Mouse (Mus musculus): ENCODE data around the gene Sned1.

DNA sequence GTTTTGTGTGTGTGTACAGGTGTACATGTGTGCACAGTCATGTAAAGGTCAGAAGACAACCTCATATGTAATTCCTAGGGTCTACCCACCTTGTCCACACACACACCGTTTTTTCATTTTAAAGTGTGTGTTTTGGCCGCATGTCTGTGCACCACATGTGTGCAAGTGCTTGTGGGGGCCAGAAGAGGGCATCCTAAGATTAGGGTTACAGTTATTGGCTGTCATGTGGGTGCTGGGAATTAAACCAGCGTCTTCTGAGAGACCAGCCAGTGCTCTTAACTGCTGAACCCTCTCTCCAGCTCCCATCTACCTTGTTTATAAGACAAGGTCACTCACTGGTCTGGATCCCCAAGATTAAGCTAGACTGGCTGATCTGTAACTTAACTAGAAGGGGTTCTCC, 40.7 kb upstream of the Sned1 start:
- TF ChIP-seq POLR2A (IDR thresholded peaks at IDR 0.05; ENCODE audit: control insufficient read depth, low read depth, low read length) (no peak), CTCF (IDR thresholded peaks at IDR 0.05; ENCODE audit: control insufficient read depth, insufficient read depth, insufficient replicate concordance, low read depth, low read length) (no peak)

Data from testis, adult 2 months (tissue).